Mouse (Mus musculus): Measurements from ENCODE around the gene C1ql4.

- TF ChIP-seq CTCF (IDR thresholded peaks at IDR 0.05; ENCODE audit: extremely low read depth, insufficient read length, insufficient replicate concordance, low read depth, low read length) (no peak), POLR2A (IDR thresholded peaks at IDR 0.05; ENCODE audit: low read depth, low read length) (no peak)
Observed at GRCm38 (mm10) chr15:99127851-99128522, 40.4 kb upstream of the C1ql4 start.

Data from small intestine, adult 2 months (tissue).